Mouse (Mus musculus) cerebellum, postnatal 25 days (tissue): ENCODE data around the gene Pla2g10.
"Not testable (repeated sequence)": the region's sequence is repeated elsewhere in the genome, so short reads cannot be mapped to it uniquely, and the experiment has no call there.

Experiments
- DNase-seq, 2 experiments: peaks; one replicate each; pipeline ENCODE4 v3.0.0; 2021; ENCODE audit warnings: mixed read lengths in 2 of 2

Gene Pla2g10

DNA sequence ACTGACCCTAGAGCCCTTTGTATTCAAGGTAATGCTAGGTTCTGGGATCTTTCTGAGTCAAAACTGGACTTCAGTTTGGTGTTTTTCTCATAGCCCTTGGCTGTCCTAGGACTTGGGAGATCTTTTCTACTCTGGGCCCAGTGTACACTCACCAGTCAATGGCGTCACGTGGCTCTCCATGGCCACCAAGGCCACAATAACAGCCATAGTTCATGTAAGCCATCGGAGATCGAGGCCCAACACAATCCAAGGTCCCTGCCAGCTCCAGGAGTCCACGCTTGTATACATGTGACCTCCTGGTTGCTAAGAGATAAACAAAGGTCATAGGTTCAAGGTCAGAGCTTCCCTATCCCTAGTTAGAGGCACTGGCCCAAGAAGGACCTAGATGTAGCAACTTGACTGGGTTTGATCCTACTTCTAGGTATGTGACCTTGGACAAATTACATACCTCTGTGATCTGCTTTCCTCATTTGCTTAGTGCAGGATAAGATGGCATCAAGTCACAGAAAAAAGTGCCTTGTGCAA is 2.9 kb downstream of the Pla2g10 start:
- no peak for DNase-seq

GRCm38 (mm10) chr16:13722937-13723336 is 7.8 kb downstream of the Pla2g10 start:
- DNase-seq, result no peak

DNA sequence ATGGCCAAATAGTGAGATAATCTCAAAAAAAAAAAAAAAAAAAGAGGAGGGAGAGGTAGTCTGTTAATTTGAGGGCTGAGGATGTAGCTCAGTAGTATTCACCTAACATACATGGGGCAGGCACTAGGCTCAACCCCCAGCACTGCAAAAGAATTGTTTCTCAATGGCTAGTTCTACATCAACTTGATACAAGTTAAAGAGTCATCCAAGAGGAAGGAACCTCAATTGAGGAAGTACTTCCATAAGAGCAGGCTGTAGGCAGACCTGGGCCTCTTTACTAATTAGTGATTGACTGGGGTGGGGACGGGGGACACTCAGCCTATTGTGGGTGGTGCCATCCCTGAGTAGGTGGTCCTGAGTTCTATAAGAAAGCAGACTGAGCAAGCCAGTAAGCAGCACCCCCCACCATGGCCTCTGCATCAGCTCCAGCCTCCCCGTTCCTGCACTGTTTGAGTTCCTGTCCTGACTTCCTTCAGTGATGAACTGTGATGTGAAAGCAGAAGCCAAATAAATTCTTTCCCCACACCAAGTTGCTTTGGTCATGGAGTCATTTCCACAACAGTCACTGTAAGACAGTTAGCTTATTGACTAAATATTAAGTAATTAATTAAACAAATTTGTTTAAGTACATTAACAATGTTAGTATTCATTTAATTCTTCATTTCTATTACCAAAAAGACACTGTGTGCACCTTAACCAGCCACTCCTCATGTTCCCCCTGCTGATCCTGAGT is 13.8 kb downstream of the Pla2g10 start:
- no peak for DNase-seq

GRCm38 (mm10) chr16:13714910-13715309 is 15.9 kb downstream of the Pla2g10 start:
- no peak for DNase-seq

DNA sequence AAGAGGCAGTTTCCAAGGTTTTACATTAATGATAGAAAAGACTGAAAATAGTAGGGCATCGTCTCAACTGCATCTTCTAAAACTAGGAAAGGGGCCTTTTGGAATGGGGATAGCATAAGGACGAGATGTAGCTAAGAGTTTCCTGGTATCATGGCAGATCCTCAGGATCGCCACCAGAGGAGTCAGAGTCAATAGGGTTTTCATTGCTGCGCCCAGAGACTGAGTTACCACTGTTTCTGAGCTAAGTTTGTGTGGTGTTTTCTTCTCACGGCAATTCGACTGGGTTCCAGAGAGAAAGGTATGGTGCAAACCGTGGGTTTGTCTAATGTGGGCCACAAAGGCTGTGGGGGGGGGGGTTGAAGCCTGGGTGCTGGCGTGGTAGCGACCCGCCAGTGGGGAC is 26.1 kb downstream of the Pla2g10 start:
- DNase-seq, result no peak

DNA sequence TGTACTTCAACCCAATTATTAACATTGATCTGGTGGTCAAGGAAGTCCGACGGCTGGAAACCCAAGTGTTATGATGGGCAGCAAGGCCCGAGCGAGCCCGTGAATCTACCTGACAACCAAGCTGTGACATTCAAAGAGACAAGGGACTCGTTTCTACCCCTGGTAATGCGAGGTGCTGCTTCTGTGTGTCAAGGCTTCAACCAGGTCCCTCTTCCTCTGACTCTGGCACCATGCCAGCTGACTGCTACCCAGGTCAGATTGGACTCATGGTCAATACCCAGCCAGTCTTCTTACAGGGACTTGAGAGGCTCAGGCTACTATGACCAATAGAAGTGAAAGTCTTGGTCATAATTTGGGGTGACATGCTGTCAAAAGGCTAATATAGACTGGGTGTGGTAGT is 28.6 kb downstream of the Pla2g10 start:
- peak; percentile 17 to 20 for DNase-seq

DNA sequence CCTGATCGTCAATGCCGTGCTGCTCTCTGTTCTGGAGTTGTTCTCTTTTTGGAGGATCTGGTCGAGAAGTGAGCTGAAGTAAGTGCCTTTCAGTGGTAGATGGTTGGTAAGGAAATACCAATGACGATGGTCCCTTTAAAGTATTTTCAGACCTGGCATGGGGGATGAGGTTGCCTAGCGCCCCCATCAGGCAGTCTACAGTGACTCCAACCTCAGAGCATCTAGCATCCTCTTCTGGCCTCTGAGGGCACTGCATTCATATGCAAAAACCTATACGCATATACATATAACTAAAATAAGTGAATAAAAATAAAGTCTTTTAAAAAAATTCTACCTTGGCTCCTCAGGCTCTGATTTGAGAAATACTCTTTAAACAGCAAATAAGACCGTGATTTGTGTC is 31.8 kb downstream of the Pla2g10 start:
- no peak for DNase-seq

- no peak for DNase-seq
Measured at GRCm38 (mm10) chr16:13678601-13679319, 52.0 kb downstream of the Pla2g10 start.

DNA sequence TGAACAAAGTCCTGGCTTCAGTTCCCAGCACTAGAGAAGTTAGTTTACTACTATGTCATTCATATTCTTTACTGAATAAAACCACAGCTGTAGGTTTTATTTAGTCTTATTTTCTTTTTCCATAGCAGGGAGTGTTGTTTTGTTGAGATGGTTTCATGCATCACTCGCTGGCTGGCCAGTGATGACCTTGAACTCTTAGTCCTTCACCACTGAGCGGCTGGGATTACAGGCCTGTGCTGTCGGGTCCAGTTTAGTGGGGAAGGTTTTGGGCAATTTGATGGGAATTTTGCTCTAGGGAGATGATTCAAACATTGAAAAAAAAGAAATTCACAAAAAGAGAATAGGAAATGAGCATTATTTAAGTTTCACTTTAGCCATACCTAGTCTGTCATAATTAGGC is 56.3 kb downstream of the Pla2g10 start:
- no peak for DNase-seq

DNA sequence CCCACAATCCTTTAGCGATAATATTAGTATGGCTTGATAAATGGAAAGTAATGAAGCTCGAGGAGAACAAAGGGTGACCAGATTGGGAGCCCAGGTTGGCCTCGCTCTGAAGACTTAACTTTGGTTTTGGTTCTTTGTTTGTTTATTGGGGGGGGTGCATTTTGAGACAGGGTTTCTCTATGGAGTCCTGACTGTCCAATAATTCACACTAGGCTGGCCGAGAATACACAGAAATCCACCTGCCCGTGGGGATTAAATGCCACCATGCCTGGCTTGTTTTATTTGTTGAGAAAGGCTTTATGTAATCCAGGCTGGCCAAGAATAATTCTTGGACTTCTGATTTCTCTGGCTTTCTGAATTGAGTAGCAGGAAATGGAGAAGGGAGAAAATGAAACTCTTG is 57.7 kb downstream of the Pla2g10 start:
- no peak for DNase-seq

DNA sequence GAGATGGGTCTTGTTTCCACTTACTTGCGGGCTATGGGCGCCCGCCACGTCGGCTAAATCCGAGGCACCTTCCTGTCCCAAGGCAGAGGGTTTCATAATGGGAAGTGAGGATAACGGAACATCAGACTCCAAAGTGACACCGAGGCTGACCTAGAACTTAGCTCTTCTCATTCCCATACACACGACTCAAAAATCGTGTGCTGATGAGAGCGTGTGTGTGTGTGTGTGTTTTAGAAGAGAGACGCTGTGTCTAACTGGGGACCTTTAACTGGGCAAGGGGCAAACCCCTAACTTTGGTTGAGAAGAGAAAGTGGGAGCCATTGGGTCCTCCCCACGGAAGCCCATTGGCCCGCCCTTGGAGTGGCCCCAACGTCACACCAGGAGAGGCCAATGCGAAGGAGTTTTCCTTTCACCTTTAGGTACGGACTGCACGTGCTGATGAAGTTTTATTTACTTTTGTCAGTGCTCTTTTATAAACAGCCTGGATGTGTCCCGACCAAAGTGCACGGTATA is 58.3 kb downstream of the Pla2g10 start:
- DNase-seq, result peak; percentile 54 to 68

DNA sequence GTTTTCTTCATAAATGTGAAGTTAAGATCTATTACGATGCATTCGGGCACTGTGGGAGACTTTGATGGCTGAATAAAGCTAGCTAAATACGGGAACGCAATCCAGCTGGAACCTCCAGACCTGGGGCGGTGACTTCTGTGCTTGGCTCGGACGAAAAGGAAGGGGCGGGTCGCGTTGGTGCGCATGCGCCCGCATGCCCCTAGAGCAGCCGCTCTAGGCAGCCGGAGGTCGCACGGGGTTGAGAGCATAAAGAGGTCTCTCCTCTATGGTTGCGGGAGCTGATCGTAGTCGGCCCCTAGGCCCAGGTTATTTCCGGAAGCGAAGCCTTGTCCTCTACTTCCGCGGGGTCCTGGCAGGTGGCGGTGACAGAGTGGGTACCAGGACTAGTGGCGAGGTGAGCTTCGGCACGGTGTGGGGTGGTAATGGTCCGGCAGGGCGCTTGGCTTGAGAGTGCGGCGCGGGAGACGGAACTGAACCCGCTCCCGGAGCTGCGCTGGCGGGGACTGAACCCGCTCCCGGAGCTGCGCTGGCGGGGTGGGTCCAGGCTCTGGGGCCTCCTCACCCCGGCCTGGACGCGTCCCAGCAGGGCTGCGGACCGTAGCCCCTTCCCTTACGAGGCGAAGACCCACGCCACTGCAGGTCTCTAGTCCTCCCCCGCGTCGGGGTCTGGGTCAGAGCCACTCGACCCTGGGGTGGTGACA is 58.9 kb downstream of the Pla2g10 start, which contains the start of the genes Bfar and 3110001I22Rik:
Gene Bfar, plus strand, starts transcription at position 174 of the 701 bp plus-strand sequence.
Gene 3110001I22Rik, plus strand, starts transcription at position 245 of the 701 bp plus-strand sequence.
- peak; percentile 89 to 94 for DNase-seq

GRCm38 (mm10) chr16:13670896-13671295 is 59.9 kb downstream of the Pla2g10 start:
- not testable (repeated sequence) for DNase-seq

- DNase-seq, result no peak
Measured at GRCm38 (mm10) chr16:13669282-13669681, 61.5 kb downstream of the Pla2g10 start.

GRCm38 (mm10) chr16:13668402-13669108 is 62.2 kb downstream of the Pla2g10 start:
- DNase-seq, result peak in 1 of 2 experiments; percentile 16

DNA sequence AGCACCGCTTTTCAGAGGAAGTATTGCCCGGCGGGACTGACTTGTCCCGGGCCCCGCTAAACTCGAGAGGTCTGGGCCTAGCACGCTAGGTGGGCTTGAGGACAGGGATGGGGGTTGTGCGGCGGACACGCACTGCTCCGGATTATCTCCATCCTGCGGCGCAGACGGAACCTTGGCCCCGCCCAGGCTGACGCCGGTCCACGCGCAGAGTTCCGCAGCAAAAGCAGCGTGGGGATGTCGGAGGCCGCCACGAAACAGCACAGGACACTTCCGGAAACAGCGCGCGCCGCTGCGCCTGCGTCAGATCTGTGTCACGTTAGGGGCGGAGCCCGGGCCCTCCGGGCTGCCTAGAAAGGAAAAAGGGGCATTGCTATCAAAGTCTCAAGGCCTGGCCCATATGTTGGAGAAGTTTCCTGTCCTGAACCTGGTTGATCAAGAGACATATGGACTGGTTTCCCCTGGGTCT is 62.9 kb downstream of the Pla2g10 start, which contains the start of gene Parn:
Gene Parn, minus strand, starts transcription at position 293 of the 466 bp plus-strand sequence.
- peak; percentile 96 to 97 for DNase-seq
